Mouse (Mus musculus) kidney, adult 2 months (tissue): Measurements from ENCODE around the gene Cry2.

Experiments
- CTCF ChIP-seq: fragments of 200-500 bp; conservative IDR thresholded peaks from 2 replicates; pipeline ENCODE4 v1.5.1; 2011; ENCODE audit warnings: low read depth, mild to moderate bottlenecking, control low read depth, low read length, moderate library complexity, mixed read lengths; ENCODE audit not compliant: insufficient read depth, insufficient read length
- POLR2A ChIP-seq: fragments of 200-500 bp; IDR thresholded peaks from one replicate; pipeline ENCODE4 v1.6.1; 2011; ENCODE audit warnings: low read depth, low read length, control low read depth

DNA sequence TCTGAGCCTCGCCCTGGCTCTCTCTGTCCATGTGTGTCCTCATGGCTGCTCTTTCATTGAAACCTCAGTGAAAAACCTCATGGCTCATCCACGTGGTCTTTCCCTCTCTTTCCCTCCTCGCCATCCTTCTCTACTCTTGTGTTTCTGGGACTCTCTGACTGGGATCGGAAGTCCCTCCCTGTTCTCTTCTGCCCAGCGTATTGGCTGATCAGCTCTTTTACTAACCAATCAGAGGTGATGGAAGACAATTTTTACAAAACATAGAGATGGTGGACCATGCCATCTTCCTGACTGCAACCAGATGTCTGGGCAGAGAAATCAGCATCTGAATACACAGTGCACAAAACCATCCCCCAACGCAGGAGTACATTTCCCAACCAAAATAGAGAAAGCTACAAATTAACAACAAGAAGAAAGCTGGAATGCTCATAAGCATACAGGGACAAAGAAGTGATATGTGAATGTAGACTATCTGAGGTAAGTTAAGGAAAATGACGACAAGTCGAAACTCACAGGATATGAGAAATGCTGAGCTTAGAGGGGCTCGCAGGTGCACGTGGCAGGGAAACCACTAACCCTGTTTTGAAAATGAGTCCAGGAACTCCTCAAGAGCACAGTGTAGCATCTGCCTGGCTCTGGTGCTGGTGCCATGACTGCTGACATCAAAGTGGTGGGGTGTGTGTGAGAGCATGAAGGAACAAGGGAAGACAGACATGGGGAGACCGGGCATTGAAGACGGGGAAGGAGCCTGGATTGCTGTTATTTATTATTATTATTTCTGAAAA, 38.2 kb upstream of the Cry2 start:
- TF ChIP-seq POLR2A (no peak), CTCF (no peak)
